Comparison of ENCODE assay signal across 8 mouse cellular contexts in genomic region chr1:165735826-165736818, GRCm38 (mm10). TPM values are rescaled to one million over a fixed set of nuclear protein-coding genes. Genes with fewer than 3 reads are reported as not detected.
DNase-seq lines count a peak whose midpoint lies in the region; ATAC-seq and TF ChIP-seq lines count a peak whose summit lies in the region.

No protein-coding gene starts in this region.

- H3K27ac ChIP-seq in ES-Bruce4 (ENCODE audit: insufficient read depth, low read length): no peak overlapping the region
- no peak overlapping the region for H3K27ac ChIP-seq in forebrain, embryonic 14.5 days (ENCODE audit: low read depth, low read length)
- H3K27ac ChIP-seq in liver, postnatal 0 days (ENCODE audit: low read depth): no peak overlapping the region
- no peak overlapping the region for H3K27ac ChIP-seq in neural tube, embryonic 14.5 days (ENCODE audit: low read depth, low read length)
- no peak overlapping the region for H3K27ac ChIP-seq in testis, adult 2 months (ENCODE audit: control insufficient read depth, insufficient read depth, low read depth, low read length)

- ATAC-seq in cerebellum, adult (ENCODE audit: insufficient number of reproducible peaks, low FRiP score, low TSS enrichment): peak; percentile 87
- peak; percentile 82; the same call in 1 of the 2 replicates for ATAC-seq in forebrain, embryonic 14.5 days
- peak; percentile 74 for ATAC-seq in liver, postnatal 0 days
- peak; percentile 85 for ATAC-seq in neural tube, embryonic 14.5 days (ENCODE audit: low read depth)

- TF ChIP-seq CTCF in ES-Bruce4 (IDR thresholded peaks at IDR 0.05; ENCODE audit: low read depth, low read length): peak; percentile 82
- peak; percentile 97 for TF ChIP-seq CTCF in liver, postnatal 0 days (IDR thresholded peaks at IDR 0.05; ENCODE audit: low read depth)
- TF ChIP-seq CTCF in testis, adult 2 months (IDR thresholded peaks at IDR 0.05; ENCODE audit: control insufficient read depth, insufficient read depth, insufficient replicate concordance, low read depth, low read length): peak; percentile 80; the same call in 1 of the 2 replicates

- WGBS in forebrain, embryonic 14.5 days: 35% methylated on average over 20 of the region's 20 CpGs
- 27% methylated on average over 20 of the region's 20 CpGs for WGBS in large intestine, adult 2 months
- 28% methylated on average over 20 of the region's 20 CpGs for WGBS in liver, postnatal 0 days (ENCODE audit: insufficient replicate concordance)
- WGBS in neural tube, embryonic 14.5 days: 40% methylated on average over 20 of the region's 20 CpGs

- TF ChIP-seq POLR2A in ES-Bruce4 (IDR thresholded peaks at IDR 0.05; ENCODE audit: insufficient read depth, low read length): no peak
- TF ChIP-seq POLR2A in testis, adult 2 months (IDR thresholded peaks at IDR 0.05; ENCODE audit: control insufficient read depth, low read depth, low read length): no peak

- intact Hi-C loops in heart, postnatal 14 days (cut with DNase I): loop anchor here (1.0 to 5.0 kb wide), 3 partner anchors 76 to 153 kb away; no protein-coding TSS in a partner anchor

- no peaks in the 10 kb centered on the region for H3K27me3 ChIP-seq in ES-Bruce4 (ENCODE audit: control insufficient read depth, insufficient read depth, low read length, poor library complexity, severe bottlenecking)
- H3K27me3 ChIP-seq in forebrain, embryonic 14.5 days (replicated peaks; ENCODE audit: control insufficient read depth, insufficient read depth, low read length): no peaks in the 10 kb centered on the region
- no peaks in the 10 kb centered on the region for H3K27me3 ChIP-seq in liver, postnatal 0 days (ENCODE audit: insufficient read depth, low read length)
- H3K27me3 ChIP-seq in neural tube, embryonic 14.5 days (ENCODE audit: control insufficient read depth, insufficient read depth, low read length): no peaks in the 10 kb centered on the region
- no peaks in the 10 kb centered on the region for H3K27me3 ChIP-seq in testis, adult 2 months (ENCODE audit: control insufficient read depth, insufficient read depth, low read length)

- H3K9ac ChIP-seq in ES-Bruce4 (ENCODE audit: low read depth, poor library complexity, severe bottlenecking): no peak overlapping the region
- H3K9ac ChIP-seq in forebrain, embryonic 14.5 days (ENCODE audit: low read length): no peak overlapping the region
- H3K9ac ChIP-seq in liver, postnatal 0 days (replicated peaks): no peak overlapping the region
- no peak overlapping the region for H3K9ac ChIP-seq in neural tube, embryonic 14.5 days (replicated peaks; ENCODE audit: low read depth, low read length)

- H3K4me2 ChIP-seq in forebrain, embryonic 14.5 days (ENCODE audit: low read length): no peak overlapping the region
- H3K4me2 ChIP-seq in liver, postnatal 0 days (ENCODE audit: low read depth, low read length): peak overlapping the region; percentile 34
- H3K4me2 ChIP-seq in neural tube, embryonic 14.5 days (ENCODE audit: low read depth, low read length): no peak overlapping the region; the same call in 1 of the 2 replicates

- H3K4me3 ChIP-seq in ES-Bruce4 (ENCODE audit: low read depth, low read length): no peak overlapping the region
- H3K4me3 ChIP-seq in forebrain, embryonic 14.5 days (ENCODE audit: low read depth, low read length): no peak overlapping the region
- no peak overlapping the region for H3K4me3 ChIP-seq in liver, postnatal 0 days (ENCODE audit: low read depth, low read length)
- no peak overlapping the region for H3K4me3 ChIP-seq in neural tube, embryonic 14.5 days (ENCODE audit: low read depth, low read length)
- no peak overlapping the region for H3K4me3 ChIP-seq in testis, adult 2 months (ENCODE audit: control insufficient read depth, low read depth, low read length)

- peak; percentile 95 for DNase-seq in forebrain, embryonic 14.5 days (ENCODE audit: low spot score)
- DNase-seq in heart, postnatal 14 days: peak; percentile 87 to 94
- DNase-seq in large intestine, adult 2 months (ENCODE audit: low read depth, low spot score): peak; percentile 55
- DNase-seq in liver, postnatal 0 days: peak; percentile 87

- no peaks in the 10 kb centered on the region for H3K36me3 ChIP-seq in ES-Bruce4 (ENCODE audit: control insufficient read depth, insufficient read depth, low read length, poor library complexity, severe bottlenecking)
- H3K36me3 ChIP-seq in forebrain, embryonic 14.5 days (ENCODE audit: control insufficient read depth, insufficient read depth, low read length): no peaks in the 10 kb centered on the region
- no peaks in the 10 kb centered on the region for H3K36me3 ChIP-seq in liver, postnatal 0 days (replicated peaks; ENCODE audit: insufficient read depth, low read length)
- no peaks in the 10 kb centered on the region for H3K36me3 ChIP-seq in neural tube, embryonic 14.5 days (ENCODE audit: control insufficient read depth, insufficient read depth, low read length)
- H3K36me3 ChIP-seq in testis, adult 2 months (ENCODE audit: control insufficient read depth, insufficient read depth, low read length): no peaks in the 10 kb centered on the region

- H3K4me1 ChIP-seq in ES-Bruce4 (ENCODE audit: control insufficient read depth, insufficient read depth, low read length): no peaks in the 10 kb centered on the region
- H3K4me1 ChIP-seq in forebrain, embryonic 14.5 days (ENCODE audit: control insufficient read depth, insufficient read depth, low read length): no peaks in the 10 kb centered on the region
- no peaks in the 10 kb centered on the region for H3K4me1 ChIP-seq in liver, postnatal 0 days (ENCODE audit: insufficient read depth)
- no peaks in the 10 kb centered on the region for H3K4me1 ChIP-seq in neural tube, embryonic 14.5 days (ENCODE audit: control insufficient read depth, insufficient read depth, low read length)
- H3K4me1 ChIP-seq in testis, adult 2 months (ENCODE audit: control insufficient read depth, insufficient read depth, low read length): peaks cover 6% of the 10 kb centered on the region

- no peak for TF ChIP-seq EP300 in ES-Bruce4 (IDR thresholded peaks at IDR 0.05; ENCODE audit: insufficient read depth, low read depth, low read length)
- TF ChIP-seq EP300 in liver, postnatal 0 days (IDR thresholded peaks at IDR 0.05; ENCODE audit: low read depth): no peak

- no peaks in the 10 kb centered on the region for H3K9me3 ChIP-seq in ES-Bruce4 (replicated peaks; ENCODE audit: control insufficient read depth, insufficient read depth, low read length, poor library complexity, severe bottlenecking)
- no peaks in the 10 kb centered on the region for H3K9me3 ChIP-seq in forebrain, embryonic 14.5 days (replicated peaks; ENCODE audit: control insufficient read depth, low read length)
- no peaks in the 10 kb centered on the region for H3K9me3 ChIP-seq in liver, postnatal 0 days (ENCODE audit: low read length)
- no peaks in the 10 kb centered on the region for H3K9me3 ChIP-seq in neural tube, embryonic 14.5 days (ENCODE audit: control insufficient read depth, low read length)

RNA-seq across cellular contexts. Expression of gene Rcsd1, which starts 26.6 kb away (rescaled TPM):
- 2.0 and 2.7 TPM in 2 replicates for polyA plus RNA-seq in ES-Bruce4 (2011; ENCODE audit: insufficient read depth, insufficient read length, low read depth, missing spikeins)
- 3.3 and 4.4 TPM in 2 replicates for polyA plus RNA-seq in forebrain, embryonic 14.5 days (2014; fragmentation: Nextera tagmentation; extraction: Ambion mirVana)
- total RNA-seq in heart, postnatal 14 days (2021): 100 to 1,000 TPM; 103 to 109 TPM
- polyA plus RNA-seq in large intestine, adult 2 months (2012; rRNA removed): 9.9 and 10.6 TPM in 2 replicates
- polyA plus RNA-seq in liver, postnatal 0 days (2015; fragmentation: Nextera tagmentation; extraction: Ambion mirVana): 14.6 and 15.0 TPM in 2 replicates
- polyA plus RNA-seq in neural tube, embryonic 14.5 days (2014; fragmentation: Nextera tagmentation; extraction: Ambion mirVana): 2.1 and 8.2 TPM in 2 replicates
- polyA plus RNA-seq in testis, adult 2 months (2012; rRNA removed): 0.89 and 1.1 TPM in 2 replicates

RNA-seq across cellular contexts. Expression of gene Creg1, which starts 27.4 kb away (rescaled TPM):
- 18.4 and 27.0 TPM in 2 replicates for polyA plus RNA-seq in ES-Bruce4 (2011; ENCODE audit: insufficient read depth, insufficient read length, low read depth, missing spikeins)
- polyA plus RNA-seq in forebrain, embryonic 14.5 days (2014; fragmentation: Nextera tagmentation; extraction: Ambion mirVana): 26.0 and 28.8 TPM in 2 replicates
- 10 to 100 TPM; 43.5 to 52.3 TPM for total RNA-seq in heart, postnatal 14 days (2021)
- 26.1 and 33.6 TPM in 2 replicates for polyA plus RNA-seq in large intestine, adult 2 months (2012; rRNA removed)
- polyA plus RNA-seq in liver, postnatal 0 days (2015; fragmentation: Nextera tagmentation; extraction: Ambion mirVana): 289 and 305 TPM in 2 replicates
- polyA plus RNA-seq in neural tube, embryonic 14.5 days (2014; fragmentation: Nextera tagmentation; extraction: Ambion mirVana): 39.7 and 43.0 TPM in 2 replicates
- 30.4 and 36.9 TPM in 2 replicates for polyA plus RNA-seq in testis, adult 2 months (2012; rRNA removed)

RNA-seq across cellular contexts. Expression of gene Cd247, which starts 52.4 kb away (rescaled TPM):
- not detected in 2 replicates for polyA plus RNA-seq in ES-Bruce4 (2011; ENCODE audit: insufficient read depth, insufficient read length, low read depth, missing spikeins)
- 0.97 and 1.6 TPM in 2 replicates for polyA plus RNA-seq in forebrain, embryonic 14.5 days (2014; fragmentation: Nextera tagmentation; extraction: Ambion mirVana)
- 1 to 10 TPM; 1.4 to 7.9 TPM for total RNA-seq in heart, postnatal 14 days (2021)
- 5.2 and 6.7 TPM in 2 replicates for polyA plus RNA-seq in large intestine, adult 2 months (2012; rRNA removed)
- 0.13 and 0.43 TPM in 2 replicates for polyA plus RNA-seq in liver, postnatal 0 days (2015; fragmentation: Nextera tagmentation; extraction: Ambion mirVana)
- polyA plus RNA-seq in neural tube, embryonic 14.5 days (2014; fragmentation: Nextera tagmentation; extraction: Ambion mirVana): 0.99 and 1.1 TPM in 2 replicates
- 16.6 and 17.2 TPM in 2 replicates for polyA plus RNA-seq in testis, adult 2 months (2012; rRNA removed)
